Mouse (Mus musculus): ENCODE results near the gene Crmp1. TPM values are rescaled to one million over a fixed set of nuclear protein-coding genes. Genes with fewer than 3 reads are reported as not detected.

The Crmp1 gene
- polyA plus RNA-seq, 2 experiments: 9.3 to 15.3 TPM

- H3K4me2 ChIP-seq (replicated peaks; ENCODE audit: low read depth, low read length, severe bottlenecking): no peak overlapping the region
- no peak for TF ChIP-seq POLR2A (IDR thresholded peaks at IDR 0.05; ENCODE audit: borderline replicate concordance, extremely low read depth, insufficient read depth, insufficient read length)
- H3K36me3 ChIP-seq (ENCODE audit: control insufficient read depth, insufficient read depth, low read length): peaks cover 54% of the 10 kb centered on the region
- 90% methylated on average over 2 of the region's 2 CpGs for WGBS
- H3K4me1 ChIP-seq (ENCODE audit: control insufficient read depth, insufficient read depth, low read length): peaks cover 12% of the 10 kb centered on the region
- ATAC-seq (ENCODE audit: low FRiP score, low read depth) (no peak), DNase-seq (ENCODE audit: low spot score) (no peak)
- H3K27me3 ChIP-seq (ENCODE audit: control insufficient read depth, insufficient read depth, low read length): no peaks in the 10 kb centered on the region
- no peaks in the 10 kb centered on the region for H3K9me3 ChIP-seq (ENCODE audit: control insufficient read depth, low read length)
- H3K9ac ChIP-seq (ENCODE audit: low read depth, low read length, severe bottlenecking): no peak overlapping the region
- no peak overlapping the region for H3K27ac ChIP-seq (replicated peaks; ENCODE audit: low read depth, low read length)
- H3K4me3 ChIP-seq (replicated peaks; ENCODE audit: low read length): no peak overlapping the region
Measured at GRCm38 (mm10) chr5:37331133-37331505, 89.4 kb downstream of the Crmp1 start.

GRCm38 (mm10) chr5:37332066-37332465 is 90.3 kb downstream of the Crmp1 start:
- no peak overlapping the region for H3K9ac ChIP-seq (ENCODE audit: low read depth, low read length, severe bottlenecking)
- 77% methylated on average over 4 of the region's 4 CpGs for WGBS

GRCm38 (mm10) chr5:37335061-37335460 is 93.3 kb downstream of the Crmp1 start:
- Histone ChIP-seq H3K4me3 (replicated peaks; ENCODE audit: low read length) (no peak overlapping the region), H3K4me2 (replicated peaks; ENCODE audit: low read depth, low read length, severe bottlenecking) (peak overlapping the region; percentile 74; the same call in 1 of the 2 replicates), H3K9ac (ENCODE audit: low read depth, low read length, severe bottlenecking) (no peak overlapping the region), H3K27me3 (ENCODE audit: control insufficient read depth, insufficient read depth, low read length) (no peaks in the 10 kb centered on the region), H3K9me3 (ENCODE audit: control insufficient read depth, low read length) (no peaks in the 10 kb centered on the region), H3K4me1 (ENCODE audit: control insufficient read depth, insufficient read depth, low read length) (peaks cover 33% of the 10 kb centered on the region), H3K27ac (replicated peaks; ENCODE audit: low read depth, low read length) (no peak overlapping the region), H3K36me3 (ENCODE audit: control insufficient read depth, insufficient read depth, low read length) (peaks cover 28% of the 10 kb centered on the region)
- DNase-seq (ENCODE audit: low spot score) (no peak), ATAC-seq (ENCODE audit: low FRiP score, low read depth) (no peak)
- no peak for TF ChIP-seq POLR2A (IDR thresholded peaks at IDR 0.05; ENCODE audit: borderline replicate concordance, extremely low read depth, insufficient read depth, insufficient read length)
- WGBS: 59% methylated on average over 3 of the region's 3 CpGs

More at GRCm38 (mm10) chr5:37332066-37332465, 90.3 kb downstream of the Crmp1 start:
- DNase-seq (ENCODE audit: low spot score) (no peak), ATAC-seq (ENCODE audit: low FRiP score, low read depth) (no peak)
- no peak overlapping the region for H3K4me2 ChIP-seq (replicated peaks; ENCODE audit: low read depth, low read length, severe bottlenecking)
- no peaks in the 10 kb centered on the region for H3K9me3 ChIP-seq (ENCODE audit: control insufficient read depth, low read length)
- H3K4me3 ChIP-seq (replicated peaks; ENCODE audit: low read length): no peak overlapping the region
- H3K27ac ChIP-seq (replicated peaks; ENCODE audit: low read depth, low read length): no peak overlapping the region
- no peak for TF ChIP-seq POLR2A (IDR thresholded peaks at IDR 0.05; ENCODE audit: borderline replicate concordance, extremely low read depth, insufficient read depth, insufficient read length)
- peaks cover 44% of the 10 kb centered on the region for H3K36me3 ChIP-seq (ENCODE audit: control insufficient read depth, insufficient read depth, low read length)
- H3K27me3 ChIP-seq (ENCODE audit: control insufficient read depth, insufficient read depth, low read length): no peaks in the 10 kb centered on the region
- H3K4me1 ChIP-seq (ENCODE audit: control insufficient read depth, insufficient read depth, low read length): peaks cover 14% of the 10 kb centered on the region

- under 1% methylated on average over 38 of the region's 48 CpGs for WGBS
- TF ChIP-seq POLR2A (IDR thresholded peaks at IDR 0.05; ENCODE audit: borderline replicate concordance, extremely low read depth, insufficient read depth, insufficient read length): no peak
Measured at GRCm38 (mm10) chr5:37336485-37337105, 94.9 kb downstream of the Crmp1 start, which contains the start of gene Evc. Gene Evc (minus strand): TSS chr5:37336894.

GRCm38 (mm10) chr5:37337696-37338095 is 96.0 kb downstream of the Crmp1 start:
- peaks cover 33% of the 10 kb centered on the region for H3K4me1 ChIP-seq (ENCODE audit: control insufficient read depth, insufficient read depth, low read length)
- WGBS: 78% methylated on average over 3 of the region's 3 CpGs
- DNase-seq (ENCODE audit: low spot score) (no peak), ATAC-seq (ENCODE audit: low FRiP score, low read depth) (no peak)
- TF ChIP-seq POLR2A (IDR thresholded peaks at IDR 0.05; ENCODE audit: borderline replicate concordance, extremely low read depth, insufficient read depth, insufficient read length): no peak
- peak overlapping the region; percentile 77 for H3K9ac ChIP-seq (ENCODE audit: low read depth, low read length, severe bottlenecking)
- H3K27me3 ChIP-seq (ENCODE audit: control insufficient read depth, insufficient read depth, low read length): no peaks in the 10 kb centered on the region
- peak overlapping the region; percentile 74 for H3K4me3 ChIP-seq (replicated peaks; ENCODE audit: low read length)
- H3K9me3 ChIP-seq (ENCODE audit: control insufficient read depth, low read length): no peaks in the 10 kb centered on the region
- peak overlapping the region; percentile 82 for H3K27ac ChIP-seq (replicated peaks; ENCODE audit: low read depth, low read length)
- peak overlapping the region; percentile 74 for H3K4me2 ChIP-seq (replicated peaks; ENCODE audit: low read depth, low read length, severe bottlenecking)
- H3K36me3 ChIP-seq (ENCODE audit: control insufficient read depth, insufficient read depth, low read length): peaks cover 15% of the 10 kb centered on the region

More at GRCm38 (mm10) chr5:37336485-37337105, 94.9 kb downstream of the Crmp1 start, which contains the start of gene Evc:
- Histone ChIP-seq H3K9me3 (ENCODE audit: control insufficient read depth, low read length) (no peaks in the 10 kb centered on the region), H3K4me1 (ENCODE audit: control insufficient read depth, insufficient read depth, low read length) (peaks cover 33% of the 10 kb centered on the region), H3K4me3 (replicated peaks; ENCODE audit: low read length) (peak within 1 kb of the TSS; percentile 74), H3K4me2 (replicated peaks; ENCODE audit: low read depth, low read length, severe bottlenecking) (peak within 1 kb of the TSS; percentile 74), H3K9ac (ENCODE audit: low read depth, low read length, severe bottlenecking) (peak within 1 kb of the TSS; percentile 81), H3K27ac (replicated peaks; ENCODE audit: low read depth, low read length) (peak within 1 kb of the TSS; percentile 59), H3K36me3 (ENCODE audit: control insufficient read depth, insufficient read depth, low read length) (peaks cover 22% of the 10 kb centered on the region), H3K27me3 (ENCODE audit: control insufficient read depth, insufficient read depth, low read length) (no peaks in the 10 kb centered on the region)
- DNase-seq (ENCODE audit: low spot score) (peak; percentile 81), ATAC-seq (ENCODE audit: low FRiP score, low read depth) (peak; percentile 85)
